Mouse (Mus musculus) ES-CJ7 (cell line): ENCODE results near the gene Cntrob.

ENCODE experiments used
- DNase-seq: peaks from one replicate; pipeline ENCODE4 v3.0.0; 2011; ENCODE audit warnings: low read depth, low spot score

Cntrob gene

DNA sequence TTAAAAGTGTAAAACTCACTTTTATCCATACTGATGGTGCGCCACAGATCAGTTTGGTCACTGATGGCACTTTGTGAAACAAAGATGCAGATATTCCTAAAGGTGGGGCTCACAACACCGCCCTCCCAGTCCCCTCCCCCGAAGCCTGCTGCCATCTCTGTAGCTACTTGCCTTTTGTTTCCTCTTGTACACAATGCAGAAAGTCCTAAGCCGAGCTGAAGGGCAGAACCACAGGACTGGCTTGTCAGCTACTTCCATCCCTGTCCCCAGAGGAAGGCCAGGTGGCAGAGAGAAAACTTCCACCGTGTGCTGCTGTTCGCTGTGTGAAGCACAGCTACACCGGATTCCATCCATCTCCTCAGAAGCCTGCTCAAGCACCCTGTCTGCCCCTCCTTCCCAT lies 25.3 kb downstream of the Cntrob start:
- peak; percentile 54 for DNase-seq

DNA sequence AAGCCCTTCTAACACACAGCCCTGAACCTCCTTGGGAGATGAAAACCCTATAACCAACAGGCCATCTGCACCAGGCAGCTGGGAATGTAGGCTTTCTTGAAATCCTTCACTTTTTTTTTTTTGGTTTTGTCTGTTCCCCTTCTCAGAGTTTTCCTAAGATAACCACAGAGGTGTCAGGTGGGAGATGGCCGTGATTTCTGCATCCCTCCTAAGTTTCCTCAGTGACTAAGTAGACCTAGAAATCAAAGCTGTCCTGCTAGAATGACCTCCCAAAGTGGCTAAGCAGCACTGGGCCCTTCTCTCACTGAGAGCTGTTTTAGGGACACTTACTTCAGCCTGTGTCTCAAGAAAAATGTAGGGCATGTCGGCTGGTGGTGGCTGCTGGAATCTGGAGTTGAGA lies 25.8 kb downstream of the Cntrob start:
- DNase-seq = no peak

DNA sequence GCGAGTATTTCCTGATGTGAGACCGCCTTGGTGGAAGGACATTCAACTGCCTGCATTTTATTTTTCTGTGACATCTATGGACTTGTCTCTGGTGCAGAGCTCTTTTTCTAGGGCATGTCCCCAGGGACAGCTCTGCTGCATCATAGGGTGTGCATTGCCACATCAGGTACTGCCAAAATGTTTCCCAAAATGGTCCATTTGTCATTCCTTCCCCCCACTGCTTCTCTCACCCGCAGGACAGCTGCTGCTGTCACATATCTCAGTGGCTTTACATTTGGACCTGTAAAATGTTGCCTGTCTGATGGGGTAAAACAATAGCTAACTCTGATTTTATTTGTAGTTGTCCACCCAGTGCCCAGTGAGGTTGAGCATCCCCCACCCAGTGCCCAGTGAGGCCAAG lies 28.3 kb downstream of the Cntrob start:
- DNase-seq = no peak

DNA sequence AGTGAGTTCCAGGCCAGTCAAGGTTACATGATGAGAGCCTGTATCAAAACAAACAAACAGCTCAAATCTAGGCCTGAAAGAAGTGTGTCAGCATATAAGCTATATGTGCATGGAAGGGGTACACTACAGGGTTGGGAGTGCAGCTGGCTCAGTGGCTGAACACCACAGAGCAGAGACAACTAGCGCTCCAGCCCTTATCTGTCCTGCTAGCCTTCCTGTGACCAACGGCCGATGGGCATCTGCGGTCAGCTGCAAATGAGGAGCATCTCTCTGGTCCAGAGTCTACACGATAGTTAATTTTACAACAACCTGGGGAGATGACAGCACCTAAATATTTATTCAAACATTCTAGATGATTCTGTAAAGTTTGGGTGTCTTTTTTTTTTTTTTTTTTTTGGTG lies 32.5 kb downstream of the Cntrob start:
- no peak for DNase-seq

DNA sequence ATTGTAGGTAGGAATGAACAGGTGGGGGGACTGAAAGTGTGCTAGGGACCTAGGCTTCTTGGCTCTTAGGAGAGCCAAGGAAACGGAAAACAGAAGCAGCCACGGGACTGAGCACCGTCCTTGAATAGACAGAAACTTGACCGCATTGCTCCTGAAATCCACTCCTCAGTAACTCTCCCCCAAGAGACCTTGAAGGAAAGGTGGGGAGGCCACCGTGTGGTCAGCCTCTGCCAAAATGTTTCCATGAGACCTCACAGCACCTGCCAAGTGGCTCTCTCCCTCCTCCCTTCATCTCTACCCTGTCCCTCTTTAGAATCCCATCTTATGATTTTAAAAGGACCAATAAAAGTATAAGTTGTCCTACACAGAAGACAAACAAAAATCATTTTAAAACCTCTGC lies 46.3 kb downstream of the Cntrob start:
- no peak for DNase-seq

DNA sequence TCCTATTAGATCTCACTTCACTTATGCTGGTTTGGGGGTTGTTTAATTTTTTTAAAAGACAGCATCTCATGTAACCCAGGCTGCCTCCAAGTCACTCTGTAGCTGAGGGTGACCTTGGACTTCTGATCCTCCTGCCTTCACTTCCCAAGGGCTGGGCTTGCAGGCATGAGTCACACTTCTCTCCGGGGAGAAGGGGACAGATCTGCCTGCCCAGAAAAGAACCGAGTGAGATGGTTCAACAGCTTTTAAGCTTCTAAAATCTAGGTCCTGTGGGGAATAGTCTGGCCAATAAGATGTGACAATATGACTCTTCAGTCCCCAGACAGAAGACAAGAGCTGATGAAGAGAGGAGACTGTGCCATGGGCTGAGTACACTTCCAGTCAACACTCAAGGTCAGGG lies 47.5 kb downstream of the Cntrob start:
- DNase-seq = no peak

DNA sequence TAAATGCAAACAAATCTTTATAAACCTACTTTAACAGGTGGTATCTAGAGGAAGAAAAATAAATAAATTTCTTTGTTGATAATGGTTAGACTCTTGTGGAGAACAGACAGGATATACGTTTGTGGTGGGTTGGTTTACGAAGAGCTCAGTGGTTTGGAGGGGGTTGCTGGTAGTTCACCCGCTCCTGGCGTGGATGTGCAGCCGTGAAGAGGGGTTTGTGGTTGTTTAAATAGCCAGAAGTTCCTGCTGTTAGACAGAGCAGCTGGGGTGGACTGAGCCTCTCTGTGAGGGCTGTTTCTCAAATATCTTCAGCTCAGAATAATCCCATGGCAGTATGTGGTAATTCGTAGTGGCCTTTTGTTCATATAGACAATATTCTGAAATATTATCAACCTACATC lies 47.9 kb downstream of the Cntrob start:
- DNase-seq = no peak

DNA sequence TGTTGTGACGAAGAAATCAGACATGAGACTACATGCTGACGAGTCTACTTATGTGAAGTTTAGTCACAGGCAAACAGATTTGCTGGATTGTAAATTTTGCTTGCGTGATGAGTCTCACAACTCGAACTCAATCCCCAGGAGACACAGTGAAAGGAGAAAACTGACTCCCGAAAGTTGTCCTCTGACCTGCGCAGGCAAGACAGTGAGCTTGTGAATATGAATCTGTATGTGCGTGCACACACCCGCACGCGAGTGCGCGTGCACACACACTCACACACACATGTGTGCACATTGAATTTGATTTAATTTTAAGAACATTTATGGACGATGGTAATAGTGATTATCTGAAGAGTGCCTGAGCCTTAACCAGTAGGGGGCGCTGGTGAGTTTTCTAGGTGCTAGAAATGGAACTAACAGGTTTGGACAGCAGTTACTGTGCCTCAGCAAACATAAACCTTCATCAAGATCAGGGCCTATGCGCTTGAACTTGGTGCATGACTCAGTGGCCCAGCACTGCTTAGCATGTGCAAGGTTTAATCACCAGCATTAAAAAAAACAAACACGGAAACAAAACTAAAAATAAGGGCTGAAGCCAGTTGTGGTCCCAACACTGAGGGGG lies 51.3 kb downstream of the Cntrob start:
- DNase-seq = peak; percentile 75

DNA sequence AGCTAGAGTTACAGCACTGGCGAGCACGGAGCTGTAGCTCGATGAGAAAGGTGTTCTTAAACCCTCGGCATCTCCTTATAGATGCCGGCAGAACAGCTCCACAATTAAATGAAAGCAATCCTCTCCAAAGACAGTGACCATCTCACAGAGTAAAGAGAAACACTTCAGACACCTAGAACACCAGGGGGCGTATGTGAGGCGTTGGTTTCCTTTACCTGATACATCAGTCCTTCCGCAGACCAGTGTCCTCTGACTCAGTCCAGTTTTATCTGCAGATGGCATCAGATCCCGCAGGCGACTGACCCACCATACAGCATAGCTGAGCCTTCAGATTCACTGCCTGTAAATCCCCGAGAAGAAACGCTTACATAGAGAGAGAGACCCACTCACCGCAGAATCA lies 54.0 kb downstream of the Cntrob start:
- DNase-seq = peak; percentile 67

DNA sequence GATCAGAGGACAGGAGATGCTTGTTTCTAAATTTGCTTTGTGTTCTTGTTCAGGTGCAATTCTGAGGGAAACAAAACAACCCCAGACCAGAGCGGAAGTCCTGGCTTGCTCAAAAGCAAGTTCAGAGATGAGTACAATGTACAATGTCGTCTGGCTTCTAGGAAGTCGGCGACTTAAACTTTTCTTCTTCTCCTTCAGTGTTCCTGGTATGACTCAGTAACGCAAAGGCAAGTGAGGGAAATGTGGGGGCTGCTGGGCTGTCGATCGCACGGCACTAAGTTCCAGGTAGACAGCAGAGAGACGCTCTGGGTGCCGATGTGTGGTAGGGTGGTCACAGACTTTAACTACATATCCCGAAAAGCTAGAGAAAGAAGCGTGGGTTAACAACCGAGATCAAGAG lies 55.5 kb downstream of the Cntrob start:
- no peak for DNase-seq

DNA sequence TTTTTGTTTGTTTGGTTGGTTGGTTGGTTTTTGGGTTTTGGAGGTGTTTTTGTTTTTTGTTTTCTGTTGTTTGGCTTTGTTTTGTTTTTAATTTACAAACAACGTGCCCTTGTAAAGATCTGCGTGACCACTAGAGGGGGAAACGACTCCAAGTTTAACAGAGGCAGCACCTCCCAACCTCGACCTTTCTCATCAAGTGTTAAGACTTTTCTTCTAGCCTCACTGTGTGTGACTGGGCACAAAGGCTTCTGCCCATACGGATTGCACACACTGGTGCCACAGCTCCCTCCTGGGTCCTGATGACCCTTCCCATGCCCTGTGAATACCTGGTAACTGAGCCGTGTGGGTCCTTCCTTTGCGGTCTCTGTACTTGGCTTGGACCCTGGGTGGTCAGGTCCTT lies 56.2 kb downstream of the Cntrob start:
- DNase-seq = peak; percentile 76

DNA sequence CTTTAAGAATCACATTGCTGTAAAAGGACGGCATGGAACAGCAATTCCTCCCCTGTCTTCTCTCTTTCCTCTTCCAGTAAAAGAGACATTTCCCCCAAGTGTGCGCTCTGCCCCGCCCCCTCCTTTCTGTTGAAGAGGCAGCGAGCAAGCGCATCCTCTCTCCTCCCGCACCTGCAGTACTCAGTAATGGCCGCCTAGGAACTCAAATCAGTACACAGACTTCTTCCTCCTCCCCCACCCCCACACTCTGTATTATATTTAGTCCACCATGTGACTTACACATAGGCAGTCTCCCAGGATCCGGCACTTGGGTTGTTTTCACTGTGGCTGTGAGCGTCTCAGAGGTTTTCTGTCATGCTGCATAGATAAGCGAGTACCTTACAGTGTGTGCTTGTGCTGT lies 57.3 kb downstream of the Cntrob start:
- DNase-seq = peak; percentile 56

DNA sequence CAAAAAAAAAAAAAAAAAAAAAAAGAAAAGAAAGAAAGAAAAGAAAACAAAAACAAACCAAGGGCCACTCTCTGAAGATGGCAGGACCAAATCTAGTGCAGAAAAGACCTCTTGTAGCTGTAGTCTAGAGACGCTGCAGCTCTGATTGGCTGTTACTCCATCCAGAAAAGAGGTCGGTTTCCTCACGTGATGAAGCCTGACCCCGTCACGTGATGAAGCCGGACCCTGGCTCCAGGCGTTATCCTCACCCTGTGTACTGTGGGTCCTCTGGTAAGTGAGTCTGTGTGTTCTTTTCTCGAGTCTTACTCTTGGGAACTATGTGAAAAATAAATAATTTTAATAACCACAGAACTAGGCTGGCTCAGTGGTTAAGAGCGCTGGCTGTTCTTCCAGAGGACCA lies 58.2 kb downstream of the Cntrob start:
- peak; percentile 55 for DNase-seq

DNA sequence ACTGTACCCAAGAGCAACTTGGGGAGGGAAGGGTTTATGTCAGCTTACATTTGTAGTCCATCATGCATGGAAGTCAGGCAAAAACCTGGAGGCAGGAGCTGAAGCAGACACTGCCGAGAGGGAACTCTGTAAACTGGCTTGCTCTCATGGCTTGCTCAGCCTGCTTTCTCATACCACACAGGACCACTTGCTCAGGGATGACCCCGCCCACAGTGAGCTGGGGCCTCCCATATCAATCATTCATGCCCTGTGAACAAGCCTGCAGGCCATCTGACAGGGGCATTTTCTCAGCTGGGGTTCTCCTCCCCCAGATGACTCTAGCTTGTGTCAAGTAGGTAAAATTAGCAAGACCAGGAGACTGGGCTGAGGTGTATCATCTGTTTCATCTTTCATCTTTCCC lies 59.3 kb downstream of the Cntrob start:
- no peak for DNase-seq

DNA sequence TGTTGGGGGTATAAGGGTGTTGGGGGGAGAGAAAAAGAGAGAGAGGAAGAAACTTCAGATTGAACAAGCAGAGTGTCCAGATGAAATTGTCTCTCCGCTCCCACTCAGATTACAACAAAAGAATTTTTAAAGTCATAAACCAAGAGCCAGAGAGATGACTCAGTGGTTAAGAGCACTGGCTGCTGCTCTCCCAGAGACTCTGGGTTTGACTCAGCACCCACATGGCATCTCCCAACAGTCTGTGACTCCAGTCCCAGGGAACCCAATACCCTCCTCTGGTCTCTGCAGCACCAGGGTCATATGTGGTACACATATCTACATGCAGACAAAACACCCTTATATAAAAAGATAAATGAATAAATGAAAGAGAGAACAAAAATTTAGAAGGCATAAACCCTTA lies 63.5 kb downstream of the Cntrob start:
- DNase-seq = no peak

DNA sequence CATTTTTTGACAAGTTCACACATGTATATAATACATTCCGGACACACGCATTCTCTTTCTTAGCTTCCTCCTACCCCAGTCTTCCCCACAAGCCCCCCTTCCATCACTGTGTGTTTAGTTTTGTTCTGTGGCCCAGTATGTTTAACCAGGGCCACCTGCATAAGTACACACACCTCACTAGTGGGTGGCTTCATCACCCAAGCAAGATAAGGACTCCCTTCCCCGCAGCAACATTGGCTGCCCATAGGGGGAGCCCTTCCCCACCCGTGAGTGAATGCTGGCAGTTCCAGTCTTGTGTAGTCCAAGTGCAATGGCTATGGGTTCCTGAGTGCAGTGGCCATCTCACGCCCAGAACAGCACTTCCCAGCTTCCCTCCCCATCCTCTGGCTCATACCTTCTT lies 65.3 kb downstream of the Cntrob start:
- peak; percentile 83 for DNase-seq

DNA sequence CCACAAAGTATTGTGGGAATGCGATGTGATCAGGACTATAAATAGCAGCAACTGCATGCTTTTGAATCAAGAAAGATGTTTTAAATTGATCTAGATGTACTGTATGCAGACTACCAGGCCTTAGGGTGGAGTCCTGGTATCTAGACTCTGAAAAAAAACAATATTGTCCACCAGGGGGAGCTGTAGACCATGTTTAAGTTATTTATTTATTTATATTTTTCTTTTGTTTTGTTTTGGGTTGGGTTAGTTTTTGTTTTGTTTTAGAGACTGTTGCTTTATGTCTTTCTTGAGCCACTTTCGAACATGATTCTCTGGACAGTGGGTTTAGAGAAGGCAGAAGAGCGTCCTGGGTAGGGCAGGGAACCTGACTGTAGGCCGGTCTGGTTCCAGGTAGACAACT lies 65.8 kb downstream of the Cntrob start:
- DNase-seq = peak; percentile 57

DNA sequence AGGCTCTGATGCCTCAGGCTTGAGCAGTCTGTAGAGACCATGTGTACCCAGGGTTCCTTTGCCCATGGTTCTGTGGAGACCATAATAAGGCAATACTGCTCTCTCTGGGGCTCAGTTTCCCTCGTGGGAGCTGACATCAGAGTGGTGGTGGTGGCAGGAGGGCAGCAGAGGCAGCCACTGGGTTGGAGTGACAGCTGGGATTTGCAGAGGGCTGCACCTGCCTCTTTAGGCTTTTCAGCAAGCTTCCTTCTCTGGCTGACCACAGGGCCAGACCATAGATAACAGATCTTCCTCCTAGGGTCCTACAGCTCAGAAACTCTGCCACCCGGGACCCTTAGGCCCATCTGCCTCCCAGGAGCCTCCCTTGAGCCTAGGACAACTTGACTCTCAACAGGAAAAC lies 66.5 kb downstream of the Cntrob start:
- DNase-seq = no peak

DNA sequence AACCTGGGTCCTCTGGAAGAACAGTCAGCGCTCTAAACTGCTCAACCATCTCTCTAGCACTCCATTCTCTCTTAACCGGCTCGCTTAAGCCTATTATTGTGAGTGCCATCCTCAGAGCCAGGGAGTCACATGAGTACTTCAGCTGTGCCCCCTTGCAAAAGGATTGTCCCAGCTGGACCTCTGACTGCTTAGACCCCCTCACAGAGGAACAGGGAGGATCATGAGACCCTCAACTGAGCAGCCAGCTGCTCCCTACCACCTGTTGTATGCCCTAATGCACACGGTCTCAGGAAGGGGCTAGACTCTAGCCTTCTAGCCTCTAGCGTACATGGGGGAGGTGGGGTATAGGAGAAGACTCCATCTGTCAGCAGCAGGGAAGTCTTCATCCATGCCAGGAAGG lies 68.8 kb downstream of the Cntrob start:
- no peak for DNase-seq

DNA sequence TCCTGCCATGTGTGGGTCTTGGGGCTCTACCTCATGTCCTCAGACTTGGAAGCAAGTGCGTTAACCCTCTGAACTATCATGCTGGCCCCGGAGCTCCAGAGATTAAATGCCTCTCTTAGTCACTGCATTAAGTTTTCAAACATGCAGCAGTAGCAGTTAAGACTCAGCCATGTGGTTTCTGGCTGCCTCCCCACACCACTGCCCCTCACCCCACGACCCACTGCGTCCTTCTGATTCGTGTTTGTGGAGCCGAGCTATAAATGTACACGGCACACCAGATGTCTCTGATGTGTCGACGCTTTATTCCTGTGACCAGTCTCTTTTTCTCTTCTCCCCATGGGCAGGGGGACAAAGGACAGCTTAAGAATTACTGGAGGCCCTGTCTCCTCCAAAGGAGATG lies 70.4 kb downstream of the Cntrob start:
- DNase-seq = no peak

DNA sequence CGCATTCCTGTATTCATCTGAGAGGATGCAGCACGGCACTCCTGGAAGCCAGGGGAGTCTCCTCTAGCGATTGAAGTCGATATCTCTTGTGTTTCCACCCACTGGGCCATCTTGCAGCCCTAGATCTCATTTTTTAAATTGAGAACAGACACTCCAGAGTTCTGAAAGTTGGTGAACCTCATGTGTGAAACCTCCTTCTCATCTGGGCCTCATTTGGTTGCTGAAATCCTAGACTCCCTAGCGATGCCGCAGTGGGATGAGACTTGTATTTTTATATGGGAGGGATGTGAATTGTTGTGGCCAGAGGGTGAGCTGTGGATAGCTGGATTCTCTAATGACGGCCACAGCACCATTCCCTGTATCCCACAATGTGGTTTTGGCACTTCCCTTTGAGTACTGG lies 71.6 kb downstream of the Cntrob start:
- DNase-seq = no peak

DNA sequence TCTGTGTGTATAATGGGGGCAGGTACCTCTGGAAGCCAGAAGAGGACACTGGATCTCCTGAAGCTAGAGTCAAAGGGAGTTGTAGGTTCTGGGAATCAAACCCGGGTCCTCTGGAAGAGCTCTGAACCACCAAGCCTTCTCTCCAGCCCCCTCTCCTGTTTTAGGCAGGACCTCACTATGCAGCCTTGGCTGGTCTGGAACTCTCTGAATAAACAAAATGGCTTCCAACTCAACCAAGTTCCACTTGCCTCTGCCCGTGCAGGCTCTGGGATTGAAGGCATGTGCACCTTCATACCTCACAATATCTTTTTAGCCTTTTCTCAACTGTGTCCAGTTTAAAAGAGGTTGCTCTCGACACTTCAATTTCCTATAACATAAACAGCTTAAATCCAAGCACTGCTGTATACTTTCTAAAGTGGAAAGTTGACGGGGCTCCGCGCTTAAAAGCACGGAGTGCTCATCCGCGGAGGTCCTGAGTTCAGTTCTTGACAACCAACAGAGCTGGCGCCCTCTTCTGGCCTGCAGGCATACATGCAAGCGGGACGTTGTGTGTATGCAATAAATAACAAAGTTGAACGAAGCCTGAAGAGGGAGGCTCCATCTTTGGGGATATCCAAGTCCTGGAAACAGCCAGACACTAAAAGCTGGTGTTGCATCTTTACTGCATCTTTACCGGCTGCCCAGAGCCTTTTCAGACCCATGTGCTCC lies 72.3 kb downstream of the Cntrob start:
- DNase-seq = peak; percentile 78

DNA sequence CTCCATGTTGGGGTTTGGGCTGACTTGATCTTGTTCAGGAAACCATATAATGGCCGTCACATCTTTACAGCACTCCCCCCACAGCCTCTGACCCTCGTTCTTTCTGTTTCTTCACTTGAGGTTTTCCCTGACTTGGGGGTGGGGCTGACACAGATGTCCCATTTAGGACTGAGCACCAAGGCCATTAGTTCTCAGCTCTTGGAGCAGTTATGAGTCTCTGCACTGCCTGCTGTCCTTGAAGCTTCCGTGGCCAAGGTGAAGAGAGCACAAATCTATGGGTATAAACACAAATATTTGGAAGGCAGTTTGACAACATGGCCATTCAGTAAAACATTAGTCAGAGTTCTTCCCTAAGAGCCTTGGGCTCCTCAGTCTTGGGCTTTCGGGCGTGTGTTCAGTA lies 73.5 kb downstream of the Cntrob start:
- no peak for DNase-seq
